In genomic region chr10:32870691-32871406, GRCm38 (mm10) we compare ENCODE assay signal across 17 mouse cellular contexts. TPM values are rescaled to one million over a fixed set of nuclear protein-coding genes. Genes with fewer than 3 reads are reported as not detected.
DNase-seq lines count a peak whose midpoint lies in the region; ATAC-seq and TF ChIP-seq lines count a peak whose summit lies in the region.
"Had no signal": no experiment of that assay in that cellular context is flagged by ENCODE, and none has a peak within 500 bp of the region (broad histone marks: within the 10 kb centered on the region; RNA-seq: fewer than 3 reads in every experiment).

No protein-coding gene starts in this region.

- H3K79me2 ChIP-seq in liver, adult 2 months (ENCODE audit: control insufficient read depth, insufficient read depth, low read length), result no peaks in the 10 kb centered on the region

- DNase-seq in hindbrain, embryonic 14.5 days (ENCODE audit: low spot score), result peak; percentile 47
- DNase-seq in hindbrain, embryonic 10.5 days (ENCODE audit: low spot score), result no peak
- peak; percentile 16 for DNase-seq in liver, adult 2 months (ENCODE audit: extremely low read depth, low read depth, low spot score)
- DNase-seq in liver, postnatal 0 days, result no peak
- peak; percentile 97 for DNase-seq in brain, embryonic 14.5 days (ENCODE audit: low read depth)
- DNase-seq in thymus, postnatal 14 days, result no peak
- DNase-seq: gastrocnemius, postnatal 14 days; heart, postnatal 14 days; lung, adult 18-20 months; lung, postnatal 36 days had no signal

- ATAC-seq in hindbrain, embryonic 14.5 days (ENCODE audit: low FRiP score), result no peak
- no peak for ATAC-seq in liver, postnatal 0 days
- ATAC-seq in forebrain, embryonic 15.5 days (replicated peaks), result peak; percentile 94
- no peak for ATAC-seq in kidney, embryonic 15.5 days (replicated peaks; ENCODE audit: low FRiP score)
- ATAC-seq: inflammation-experienced regulatory T-cells, adult 6 months; midbrain, embryonic 16.5 days had no signal

- H3K9me3 ChIP-seq in hindbrain, embryonic 14.5 days (ENCODE audit: control insufficient read depth, low read length), result peaks cover 10% of the 10 kb centered on the region; the same call in 1 of the 2 replicates
- H3K9me3 ChIP-seq in hindbrain, embryonic 10.5 days, result no peaks in the 10 kb centered on the region
- H3K9me3 ChIP-seq in liver, postnatal 0 days (ENCODE audit: low read length), result no peaks in the 10 kb centered on the region
- H3K9me3 ChIP-seq in forebrain, embryonic 15.5 days, result no peaks in the 10 kb centered on the region
- no peaks in the 10 kb centered on the region for H3K9me3 ChIP-seq in kidney, embryonic 15.5 days (replicated peaks)
- H3K9me3 ChIP-seq: neural tube, embryonic 12.5 days; stomach, embryonic 15.5 days had no signal

- TF ChIP-seq EP300 in liver, postnatal 0 days (IDR thresholded peaks at IDR 0.05; ENCODE audit: low read depth), result no peak

- H3K4me1 ChIP-seq in hindbrain, embryonic 14.5 days (replicated peaks; ENCODE audit: control insufficient read depth, insufficient read depth, low read length), result no peaks in the 10 kb centered on the region
- H3K4me1 ChIP-seq in hindbrain, embryonic 10.5 days (replicated peaks), result no peaks in the 10 kb centered on the region
- H3K4me1 ChIP-seq in liver, adult 2 months (ENCODE audit: control insufficient read depth, insufficient read depth, low read length), result no peaks in the 10 kb centered on the region
- H3K4me1 ChIP-seq in liver, postnatal 0 days (ENCODE audit: insufficient read depth), result no peaks in the 10 kb centered on the region
- H3K4me1 ChIP-seq in forebrain, embryonic 15.5 days, result peaks cover 20% of the 10 kb centered on the region
- no peaks in the 10 kb centered on the region for H3K4me1 ChIP-seq in kidney, embryonic 15.5 days
- H3K4me1 ChIP-seq: neural tube, embryonic 12.5 days; stomach, embryonic 15.5 days had no signal

- no peak overlapping the region for H3K9ac ChIP-seq in hindbrain, embryonic 14.5 days
- no peak overlapping the region for H3K9ac ChIP-seq in liver, adult 2 months (ENCODE audit: low read depth, low read length)
- no peak overlapping the region for H3K9ac ChIP-seq in liver, postnatal 0 days (replicated peaks)
- no peak overlapping the region for H3K9ac ChIP-seq in forebrain, embryonic 15.5 days (replicated peaks)
- H3K9ac ChIP-seq in kidney, embryonic 15.5 days, result no peak overlapping the region
- H3K9ac ChIP-seq: neural tube, embryonic 12.5 days; stomach, embryonic 15.5 days had no signal

- TF ChIP-seq CTCF in liver, adult 2 months (IDR thresholded peaks at IDR 0.05; ENCODE audit: low read depth, low read length), result no peak
- no peak for TF ChIP-seq CTCF in liver, postnatal 0 days (IDR thresholded peaks at IDR 0.05; ENCODE audit: low read depth)
- TF ChIP-seq CTCF in brain, embryonic 14.5 days (IDR thresholded peaks at IDR 0.05; ENCODE audit: borderline replicate concordance, extremely low read depth, insufficient read depth, insufficient read length), result no peak

- H3K27ac ChIP-seq in hindbrain, embryonic 14.5 days, result no peak overlapping the region
- no peak overlapping the region for H3K27ac ChIP-seq in hindbrain, embryonic 10.5 days
- H3K27ac ChIP-seq in liver, adult 2 months (replicated peaks; ENCODE audit: insufficient read depth, low read depth, low read length), result no peak overlapping the region
- H3K27ac ChIP-seq in liver, postnatal 0 days (ENCODE audit: low read depth), result no peak overlapping the region
- H3K27ac ChIP-seq in forebrain, embryonic 15.5 days (replicated peaks), result peak overlapping the region; percentile 71
- no peak overlapping the region for H3K27ac ChIP-seq in kidney, embryonic 15.5 days
- H3K27ac ChIP-seq: neural tube, embryonic 12.5 days; stomach, embryonic 15.5 days had no signal

- 70% methylated on average over 1 of the region's 1 CpGs for WGBS in hindbrain, embryonic 14.5 days
- WGBS in hindbrain, embryonic 10.5 days, result 80% methylated on average over 1 of the region's 1 CpGs
- WGBS in liver, adult 2 months, result 77% methylated on average over 1 of the region's 1 CpGs
- 63% methylated on average over 1 of the region's 1 CpGs for WGBS in liver, postnatal 0 days (ENCODE audit: insufficient replicate concordance)
- 22% methylated on average over 1 of the region's 1 CpGs for WGBS in forebrain, embryonic 15.5 days
- 79% methylated on average over 1 of the region's 1 CpGs for WGBS in kidney, embryonic 15.5 days

- no peaks in the 10 kb centered on the region for H3K36me3 ChIP-seq in hindbrain, embryonic 14.5 days (replicated peaks; ENCODE audit: control insufficient read depth, insufficient read depth)
- H3K36me3 ChIP-seq in hindbrain, embryonic 10.5 days, result no peaks in the 10 kb centered on the region
- no peaks in the 10 kb centered on the region for H3K36me3 ChIP-seq in liver, adult 2 months (ENCODE audit: control insufficient read depth, insufficient read depth, low read length)
- no peaks in the 10 kb centered on the region for H3K36me3 ChIP-seq in liver, postnatal 0 days (replicated peaks; ENCODE audit: insufficient read depth, low read length)
- H3K36me3 ChIP-seq in forebrain, embryonic 15.5 days, result no peaks in the 10 kb centered on the region
- no peaks in the 10 kb centered on the region for H3K36me3 ChIP-seq in kidney, embryonic 15.5 days
- H3K36me3 ChIP-seq: neural tube, embryonic 12.5 days; stomach, embryonic 15.5 days had no signal

- TF ChIP-seq POLR2A in liver, adult 2 months (IDR thresholded peaks at IDR 0.05; ENCODE audit: extremely low read depth, insufficient read depth, low read length), result no peak
- no peak for TF ChIP-seq POLR2A in brain, embryonic 14.5 days (IDR thresholded peaks at IDR 0.05; ENCODE audit: borderline replicate concordance, extremely low read depth, insufficient read depth, insufficient read length, poor library complexity, severe bottlenecking)

- H3K4me3 ChIP-seq in hindbrain, embryonic 14.5 days (replicated peaks; ENCODE audit: low read length), result no peak overlapping the region
- H3K4me3 ChIP-seq in hindbrain, embryonic 10.5 days, result no peak overlapping the region
- no peak overlapping the region for H3K4me3 ChIP-seq in liver, adult 2 months (ENCODE audit: insufficient read depth, low read depth, low read length)
- no peak overlapping the region for H3K4me3 ChIP-seq in liver, postnatal 0 days (ENCODE audit: low read depth, low read length)
- H3K4me3 ChIP-seq in forebrain, embryonic 15.5 days, result no peak overlapping the region
- no peak overlapping the region for H3K4me3 ChIP-seq in kidney, embryonic 15.5 days (replicated peaks)
- H3K4me3 ChIP-seq: neural tube, embryonic 12.5 days; stomach, embryonic 15.5 days had no signal

- H3K27me3 ChIP-seq in hindbrain, embryonic 14.5 days (ENCODE audit: control insufficient read depth, insufficient read depth, low read length), result no peaks in the 10 kb centered on the region
- no peaks in the 10 kb centered on the region for H3K27me3 ChIP-seq in hindbrain, embryonic 10.5 days (ENCODE audit: insufficient read depth, poor library complexity, severe bottlenecking)
- H3K27me3 ChIP-seq in liver, adult 2 months (ENCODE audit: control insufficient read depth, insufficient read depth, low read length), result no peaks in the 10 kb centered on the region
- no peaks in the 10 kb centered on the region for H3K27me3 ChIP-seq in liver, postnatal 0 days (ENCODE audit: insufficient read depth, low read length)
- no peaks in the 10 kb centered on the region for H3K27me3 ChIP-seq in forebrain, embryonic 15.5 days
- no peaks in the 10 kb centered on the region for H3K27me3 ChIP-seq in kidney, embryonic 15.5 days
- H3K27me3 ChIP-seq: neural tube, embryonic 12.5 days; stomach, embryonic 15.5 days had no signal

- no peak overlapping the region for H3K4me2 ChIP-seq in hindbrain, embryonic 14.5 days (replicated peaks)
- no peak overlapping the region for H3K4me2 ChIP-seq in liver, postnatal 0 days (ENCODE audit: low read depth, low read length)
- no peak overlapping the region for H3K4me2 ChIP-seq in forebrain, embryonic 15.5 days (replicated peaks)
- no peak overlapping the region for H3K4me2 ChIP-seq in kidney, embryonic 15.5 days
- H3K4me2 ChIP-seq: neural tube, embryonic 12.5 days; stomach, embryonic 15.5 days had no signal

RNA-seq across cellular contexts. Expression of gene Nkain2, which starts 19.4 kb away (rescaled TPM):
- polyA plus RNA-seq in hindbrain, embryonic 14.5 days (2014; fragmentation: Nextera tagmentation; extraction: Ambion mirVana), result 16.6 and 18.3 TPM in 2 replicates
- 0.65 and 0.73 TPM in 2 replicates for polyA plus RNA-seq in hindbrain, embryonic 10.5 days (2016; fragmentation: Nextera tagmentation; extraction: Ambion mirVana)
- total RNA-seq in liver, adult 2 months (2014; rRNA removed), result 0.47 and 0.55 TPM in 2 replicates
- polyA plus RNA-seq in liver, adult 2 months (2012; rRNA removed), result 0.07 and 0.23 TPM in 2 replicates
- polyA plus RNA-seq in liver, postnatal 0 days (2015; fragmentation: Nextera tagmentation; extraction: Ambion mirVana), result 0.11 TPM in 1 of 2 replicates, not detected in the other
- polyA plus RNA-seq in brain, embryonic 14.5 days (2012; rRNA removed), result 12.4 and 12.9 TPM in 2 replicates
- 11.8 and 13.1 TPM in 2 replicates for polyA plus RNA-seq in forebrain, embryonic 15.5 days (2015; fragmentation: Nextera tagmentation; extraction: Ambion mirVana)
- polyA plus RNA-seq in kidney, embryonic 15.5 days (2015; fragmentation: Nextera tagmentation; extraction: Ambion mirVana), result 0.60 and 0.77 TPM in 2 replicates
- polyA plus RNA-seq: inflammation-experienced regulatory T-cells, adult 6 months; thymus, postnatal 0 days had no signal

Comparison
In these comparisons a context has a peak if more than half of its experiments do, and no peak if none do; other contexts are left out.
1. DNase-seq: peak in hindbrain, embryonic 14.5 days (single experiment), liver, adult 2 months (single experiment) and brain, embryonic 14.5 days (single experiment); none in hindbrain, embryonic 10.5 days (single experiment), liver, postnatal 0 days (single experiment) and thymus, postnatal 14 days (single experiment).